Mouse (Mus musculus) spleen, postnatal 36 days (tissue): ENCODE results near the gene 1700017N19Rik.
A peak's percentile ranks its signal among the peaks of the same experiment; 100 is the strongest.

Experiments used
- DNase-seq, 2 experiments: peaks; one replicate each; pipeline ENCODE4 v3.0.0; 2022; ENCODE audit warnings: low spot score in 2 of 2, mixed read lengths in 1 of 2

Gene 1700017N19Rik

DNA sequence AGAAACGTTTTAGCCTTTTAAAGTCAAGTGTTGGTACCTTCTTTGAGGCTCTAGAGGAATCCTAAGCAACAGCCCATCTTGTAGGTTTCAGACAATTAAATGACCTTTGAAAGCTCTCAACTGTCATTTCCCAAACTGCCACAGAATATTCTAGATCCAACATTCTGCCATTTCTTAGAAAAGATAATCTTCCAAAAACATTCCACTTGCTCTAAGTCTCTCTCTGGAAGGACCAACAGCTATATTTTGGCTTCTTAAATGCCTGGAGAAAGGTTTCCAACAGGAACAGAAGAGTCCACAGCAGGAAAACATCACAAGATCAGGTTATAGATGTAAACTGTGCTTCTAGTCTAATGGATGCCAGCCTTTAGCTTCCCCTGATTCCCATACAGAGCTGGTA lies at the start of gene 1700017N19Rik, which contains the start of gene 4930430F08Rik:
Gene 1700017N19Rik (plus strand): TSS at position 162 of the 400 bp plus-strand sequence.
Gene 4930430F08Rik (minus strand): TSS at position 101 of the 400 bp plus-strand sequence.
- DNase-seq = no peak

GRCm38 (mm10) chr10:100556566-100557175 lies 33.6 kb upstream of the 1700017N19Rik start:
- no peak for DNase-seq

GRCm38 (mm10) chr10:100560194-100560883 lies 29.9 kb upstream of the 1700017N19Rik start:
- peak in 1 of 2 experiments; percentile 4 for DNase-seq

DNA sequence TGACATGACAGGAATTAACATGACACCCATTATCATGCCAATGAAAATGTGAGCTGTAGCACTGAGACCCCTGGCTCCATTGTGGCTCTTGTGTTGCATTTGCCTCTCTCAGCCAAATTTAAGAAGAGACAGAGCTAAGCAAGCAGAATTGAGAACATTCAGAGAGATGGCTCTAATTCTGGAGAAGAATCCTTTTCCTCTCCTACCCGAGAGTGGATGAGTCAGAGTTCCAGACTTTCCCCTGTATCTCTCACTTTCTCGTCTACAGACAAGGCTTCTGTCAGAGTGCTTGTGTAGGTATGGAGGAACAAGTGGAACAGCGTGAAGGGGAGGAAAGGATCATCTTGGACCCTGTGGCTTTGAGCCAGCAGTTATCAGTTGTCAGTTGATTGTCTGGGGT lies 26.2 kb upstream of the 1700017N19Rik start:
- DNase-seq = no peak

- no peak for DNase-seq
Observed at GRCm38 (mm10) chr10:100571707-100572106, 18.6 kb upstream of the 1700017N19Rik start.

DNA sequence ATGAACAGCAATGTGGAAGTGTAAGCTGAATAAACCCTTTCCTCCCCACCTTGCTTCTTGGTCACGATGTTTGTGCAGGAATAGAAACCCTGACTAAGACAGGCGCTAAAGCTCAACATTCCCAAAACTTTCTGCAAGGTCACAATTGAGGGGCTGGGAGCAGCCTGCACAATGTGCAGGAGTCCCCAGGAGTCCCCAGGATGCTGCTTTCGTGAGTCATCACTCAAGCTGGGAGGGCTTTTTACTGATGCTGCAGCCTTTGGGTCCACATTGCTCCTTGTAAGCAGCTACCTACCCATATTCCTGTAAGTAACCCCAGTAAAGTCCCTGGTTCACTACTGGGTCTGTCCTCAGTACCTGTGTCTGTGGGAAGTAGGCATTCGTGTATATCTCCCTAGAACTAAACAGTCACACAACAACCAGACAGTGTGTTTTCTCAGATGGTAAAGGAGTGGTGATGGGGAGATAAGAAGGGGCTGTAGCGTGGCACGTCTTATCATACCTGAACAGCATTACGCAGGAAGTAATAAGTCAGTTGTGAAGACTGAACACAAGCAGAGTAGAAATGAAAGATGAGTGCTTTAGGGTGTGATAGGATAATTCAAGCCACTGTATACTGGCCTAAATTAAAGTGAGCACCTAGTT lies 15.7 kb upstream of the 1700017N19Rik start:
- DNase-seq = peak in 1 of 2 experiments; percentile 11

GRCm38 (mm10) chr10:100575294-100575693 lies 15.0 kb upstream of the 1700017N19Rik start:
- DNase-seq = no peak

DNA sequence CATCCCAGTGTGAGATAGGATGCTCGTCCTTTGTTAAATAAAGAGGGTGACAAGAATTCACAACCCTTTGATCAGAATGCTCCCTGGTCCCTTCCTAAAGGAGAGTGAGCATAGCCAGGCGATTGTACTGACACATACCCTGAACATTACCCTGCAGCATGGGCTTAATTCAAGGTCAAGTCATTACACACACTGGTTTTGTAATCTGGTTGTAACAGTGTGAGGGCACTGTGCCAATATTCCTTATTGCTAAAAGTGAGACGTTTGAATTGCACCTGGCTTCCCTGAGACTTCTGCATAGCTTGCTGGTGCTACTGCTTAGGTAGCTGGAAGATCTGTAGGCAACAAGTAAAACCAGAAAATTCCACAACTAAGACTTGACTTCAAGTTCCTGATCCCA lies 6.1 kb upstream of the 1700017N19Rik start:
- no peak for DNase-seq

GRCm38 (mm10) chr10:100588524-100588923 lies 1.8 kb upstream of the 1700017N19Rik start:
- no peak for DNase-seq

DNA sequence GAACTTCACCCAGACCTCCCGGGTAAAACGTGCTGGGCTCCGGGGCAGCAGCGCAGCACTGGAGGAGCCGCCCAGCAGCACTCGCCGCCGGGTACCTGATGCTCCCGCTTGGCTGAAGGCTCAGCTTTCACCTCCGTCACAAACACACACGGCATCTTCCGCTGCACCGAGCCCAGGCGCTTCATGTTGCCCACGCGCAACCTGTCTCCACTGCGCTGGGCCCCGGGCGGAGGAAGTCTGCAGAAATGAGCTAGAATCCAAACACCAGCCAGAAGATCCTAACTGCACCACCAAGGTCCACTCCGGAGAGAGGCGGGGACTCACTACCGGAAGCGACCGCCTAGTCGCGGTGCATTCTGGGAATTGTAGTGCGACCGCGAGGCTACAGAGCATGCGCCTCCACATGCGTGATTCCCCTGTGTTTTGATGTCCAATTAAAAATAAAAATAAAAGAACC lies 1.3 kb upstream of the 1700017N19Rik start:
- DNase-seq = peak; percentile 79 to 82

GRCm38 (mm10) chr10:100598339-100598738 lies 8.1 kb downstream of the 1700017N19Rik start:
- DNase-seq = no peak

- DNase-seq = no peak
Observed at GRCm38 (mm10) chr10:100603511-100603910, 13.2 kb downstream of the 1700017N19Rik start.

- no peak for DNase-seq
Observed at GRCm38 (mm10) chr10:100604254-100604653, 14.0 kb downstream of the 1700017N19Rik start.

GRCm38 (mm10) chr10:100617233-100617903 lies 27.1 kb downstream of the 1700017N19Rik start:
- DNase-seq = no peak

DNA sequence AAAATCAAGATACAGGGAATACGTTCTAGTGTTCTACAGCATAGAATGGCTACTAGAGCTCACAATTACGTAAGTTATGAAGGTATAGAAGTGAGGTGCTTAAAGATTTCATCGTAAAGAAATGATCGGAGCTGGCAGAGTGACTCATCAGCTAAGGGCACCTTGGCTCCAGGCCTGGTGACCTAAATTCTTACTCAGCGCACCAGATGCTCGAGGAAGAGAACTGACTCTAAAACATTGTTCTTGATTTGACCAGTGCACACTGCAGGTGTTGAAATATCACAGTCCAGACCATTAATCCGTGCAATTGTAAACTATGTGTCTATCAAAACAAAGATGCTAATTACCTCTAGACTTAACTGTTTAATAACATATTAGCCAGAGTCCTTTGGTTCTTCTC lies 29.2 kb downstream of the 1700017N19Rik start:
- no peak for DNase-seq

DNA sequence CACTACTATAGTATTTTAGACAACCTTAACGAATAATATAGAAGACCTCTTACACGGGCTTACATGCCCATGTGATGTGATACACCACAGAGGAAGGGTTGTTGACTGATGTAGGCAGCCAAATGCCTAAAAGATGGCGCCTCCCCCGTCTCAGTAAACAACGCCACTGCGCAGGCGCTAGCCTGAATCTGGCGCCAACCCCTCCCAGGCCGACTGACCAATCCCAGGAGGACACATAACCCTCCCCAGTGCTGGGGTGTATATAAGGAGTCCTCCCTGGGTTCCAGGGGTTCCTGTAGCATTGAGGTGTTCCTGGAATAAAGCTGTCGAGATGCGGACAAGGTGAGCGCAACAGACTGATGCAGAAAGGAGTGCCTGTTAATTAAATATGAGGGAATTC lies 29.8 kb downstream of the 1700017N19Rik start:
- DNase-seq = no peak

- no peak for DNase-seq
Observed at GRCm38 (mm10) chr10:100622494-100622893, 32.2 kb downstream of the 1700017N19Rik start.

DNA sequence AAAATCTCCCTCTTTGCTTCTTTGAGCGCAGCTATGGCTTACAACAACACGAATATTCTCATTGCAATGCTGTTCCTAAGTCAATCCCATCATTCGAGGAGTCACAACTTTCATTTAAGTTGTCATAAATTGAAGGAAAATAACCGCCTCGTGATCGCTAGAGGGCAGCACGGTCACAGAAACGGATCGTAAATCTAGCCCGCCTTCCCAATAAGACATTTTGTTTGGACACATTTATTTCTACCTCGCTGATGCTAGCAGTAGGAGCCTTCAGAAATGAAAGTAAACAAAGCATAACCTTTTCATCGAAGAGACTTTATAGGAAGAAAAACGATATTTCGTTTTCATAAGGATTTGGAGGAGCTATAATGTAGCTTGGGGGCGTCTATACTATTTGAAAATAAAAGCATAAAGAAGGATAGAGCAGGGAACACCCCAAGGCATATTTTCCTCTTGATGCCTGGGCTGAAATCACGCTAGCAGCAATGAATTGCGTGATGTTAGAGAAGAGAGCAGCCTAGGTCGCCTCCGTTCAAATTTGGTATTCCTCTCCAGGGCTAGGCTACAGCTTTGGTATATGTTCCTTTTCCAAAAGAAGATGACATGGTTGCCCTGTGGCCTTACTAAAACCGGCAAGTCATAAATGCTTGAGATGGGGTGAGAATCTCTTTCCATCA lies 39.6 kb downstream of the 1700017N19Rik start:
- DNase-seq = peak in 1 of 2 experiments; percentile 24

DNA sequence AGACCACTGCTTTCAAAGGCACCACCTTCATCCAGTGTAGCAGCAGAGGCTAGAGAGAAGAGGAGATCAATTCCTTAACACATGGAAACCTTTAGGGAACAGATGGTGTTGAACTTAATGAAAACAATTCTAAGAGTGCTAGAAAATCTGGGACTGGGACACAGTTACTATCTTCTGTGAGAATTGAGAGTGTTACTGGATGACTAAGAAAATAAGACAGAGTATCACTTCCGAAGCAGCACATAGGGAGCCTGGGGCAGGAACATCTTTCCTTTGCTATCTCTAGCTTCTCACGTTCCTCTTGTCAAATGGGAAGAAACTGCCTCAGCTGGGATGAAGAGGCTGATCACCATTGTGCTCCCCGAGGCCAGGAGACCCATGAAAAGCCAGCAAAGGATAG lies 52.6 kb downstream of the 1700017N19Rik start:
- DNase-seq = no peak

DNA sequence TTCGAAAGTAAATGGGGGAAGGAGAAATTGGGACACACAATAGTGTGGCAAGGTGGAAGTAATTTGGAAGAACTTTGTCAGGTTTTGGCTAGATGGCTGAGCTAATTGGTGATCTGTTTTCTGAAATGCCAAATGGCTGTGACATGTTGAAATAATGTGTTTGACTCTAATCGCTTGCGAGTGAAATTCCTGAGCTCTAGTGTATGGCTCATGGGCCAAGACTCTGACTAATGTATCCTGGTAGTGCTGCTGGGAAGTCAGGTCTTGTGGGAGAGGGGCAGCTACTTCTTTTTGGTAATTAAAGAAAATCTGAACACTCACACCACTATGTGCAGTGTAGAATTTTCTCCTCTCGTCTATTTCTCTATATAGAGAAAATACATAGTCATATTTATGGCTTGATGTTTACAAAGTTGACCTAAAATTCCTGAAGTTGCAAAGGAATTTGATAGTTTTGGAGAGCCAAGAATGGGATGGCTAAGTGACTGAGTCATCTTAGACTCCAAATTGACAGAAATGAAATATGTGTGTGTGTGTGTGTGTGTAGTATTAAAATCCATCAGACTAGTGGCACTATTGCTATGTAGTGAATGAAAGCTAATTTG lies 55.1 kb downstream of the 1700017N19Rik start:
- no peak for DNase-seq

- no peak for DNase-seq
Observed at GRCm38 (mm10) chr10:100654183-100654582, 63.9 kb downstream of the 1700017N19Rik start.
